Mouse (Mus musculus) hindbrain, embryonic 10.5 days (tissue): Measurements from ENCODE around the gene Arhgap45. TPM values are rescaled to one million over a fixed set of nuclear protein-coding genes. Genes with fewer than 3 reads are reported as not detected.

Source experiments
- DNase-seq: peaks from one replicate; pipeline ENCODE4 v3.0.0-alpha.2; 2017; ENCODE audit warnings: low spot score
- H3K27ac ChIP-seq: fragments of 300-500 bp; sonication (generic); 2 replicates; pipeline ENCODE4 v1.5.1; 2016; ENCODE audit warnings: mild to moderate bottlenecking, moderate library complexity
- H3K27me3 ChIP-seq: fragments of 300-500 bp; sonication (generic); 2 replicates; pipeline ENCODE4 v1.6.1; 2016; ENCODE audit warnings: mild to moderate bottlenecking; ENCODE audit not compliant: poor library complexity, insufficient read depth, severe bottlenecking
- H3K36me3 ChIP-seq: fragments of 300-500 bp; sonication (generic); 2 replicates; pipeline ENCODE4 v1.6.1; 2016; ENCODE audit warnings: mild to moderate bottlenecking, moderate library complexity
- H3K4me1 ChIP-seq: fragments of 300-500 bp; sonication (generic); replicated peaks from 2 replicates; pipeline ENCODE4 v1.6.1; 2016; ENCODE audit warnings: mild to moderate bottlenecking
- H3K4me3 ChIP-seq: fragments of 300-500 bp; sonication (generic); 2 replicates; pipeline ENCODE4 v1.5.1; 2016; ENCODE audit warnings: mild to moderate bottlenecking, moderate library complexity
- H3K9me3 ChIP-seq: fragments of 300-500 bp; sonication (generic); 2 replicates; pipeline ENCODE4 v1.6.1; 2016; ENCODE audit warnings: mild to moderate bottlenecking, moderate library complexity
- WGBS: fragments of 180-500 bp; shearing (Covaris S2); methylation state at CpG from one replicate; pipeline ENCODE4 v1.1.7; 2016; 5-methylcytosine and 5-hydroxymethylcytosine counted together
- polyA plus RNA-seq: library from polyadenylated mRNA; unstranded; fragments of >200 nt; fragmentation: Nextera tagmentation; extraction: Ambion mirVana; gene quantifications from 2 replicates; pipeline ENCODE4 v1.2.1, GENCODE M21; 2016

The Arhgap45 gene
- polyA plus RNA-seq, 1 experiment from 2014 or later, result 8.4 TPM

DNA sequence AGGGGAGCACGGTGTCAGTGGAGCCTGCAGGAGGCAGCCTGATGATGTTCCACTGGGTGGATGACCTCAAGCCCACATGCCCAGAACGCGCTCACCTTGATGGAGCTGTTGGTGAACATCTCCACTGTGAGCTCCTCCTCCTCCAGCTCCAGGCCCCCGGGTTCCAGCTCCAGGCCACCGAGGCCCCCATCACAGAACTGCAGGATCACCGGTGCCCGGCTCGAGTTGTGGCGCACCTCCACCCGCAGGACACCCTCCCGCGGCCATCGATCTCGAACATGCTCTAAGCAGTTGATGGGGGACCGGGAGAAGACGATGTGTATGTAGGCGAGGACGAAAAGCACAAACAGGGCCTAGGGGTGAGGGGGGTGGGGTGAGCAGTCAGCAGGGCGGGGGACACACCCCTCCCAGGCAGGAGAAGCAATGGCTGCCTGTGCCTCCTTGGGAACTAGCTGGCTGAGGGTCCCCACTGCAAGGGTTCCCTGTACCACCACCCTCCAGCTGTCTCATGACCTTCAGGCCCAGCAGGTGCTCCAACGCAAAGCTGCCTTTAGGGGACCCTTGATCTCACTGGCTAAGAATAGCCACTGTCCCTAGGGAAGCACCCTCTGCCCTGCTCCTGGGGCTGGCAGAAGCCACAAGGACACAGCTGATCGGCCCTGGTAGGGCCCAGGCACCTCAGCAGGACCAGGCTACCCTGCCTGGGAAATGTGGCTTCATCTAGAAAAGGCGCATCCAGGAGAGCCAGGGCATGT, 36.9 kb upstream of the Arhgap45 start:
- Histone ChIP-seq H3K27me3 (peaks cover 20% of the 10 kb centered on the region), H3K4me3 (no peak overlapping the region; the same call in 1 of the 2 replicates), H3K36me3 (peaks cover 73% of the 10 kb centered on the region), H3K9me3 (0 out of 2 replicates have a peak, but pooled peaks cover 9% of the 10 kb centered on the region), H3K27ac (no peak overlapping the region), H3K4me1 (peaks cover 36% of the 10 kb centered on the region)
- no peak for DNase-seq
- 93% methylated on average over 22 of the region's 22 CpGs for WGBS

GRCm38 (mm10) chr10:79983205-79983604, 33.2 kb upstream of the Arhgap45 start:
- Histone ChIP-seq H3K27me3 (peaks cover 24% of the 10 kb centered on the region), H3K4me1 (peaks cover 60% of the 10 kb centered on the region), H3K27ac (peak overlapping the region; percentile 93), H3K4me3 (peak overlapping the region; percentile 78), H3K36me3 (peaks cover 38% of the 10 kb centered on the region), H3K9me3 (no peaks in the 10 kb centered on the region)
- WGBS, result 70% methylated on average over 5 of the region's 5 CpGs
- DNase-seq, result no peak

DNA sequence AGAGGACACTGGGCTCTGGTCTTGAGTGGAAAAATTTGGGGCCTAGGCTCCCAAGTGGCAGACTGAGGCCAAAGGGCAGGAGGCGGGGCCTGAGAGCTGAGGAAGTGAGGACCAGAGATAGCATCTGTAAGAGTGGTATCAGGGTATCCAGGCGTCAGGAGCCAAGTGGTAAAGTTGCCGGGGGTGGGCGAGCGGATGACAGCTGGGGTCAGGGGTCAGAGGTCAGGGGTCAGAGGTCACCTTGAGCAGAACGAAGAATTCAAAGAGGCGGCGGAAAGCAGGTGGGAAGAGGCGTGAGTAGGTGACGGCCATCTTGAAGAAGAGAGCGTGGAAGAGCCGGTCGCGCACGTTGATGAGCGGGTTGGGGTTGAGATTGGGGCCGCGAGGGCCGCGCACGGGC, 32.8 kb upstream of the Arhgap45 start:
- Histone ChIP-seq H3K27me3 (peaks cover 26% of the 10 kb centered on the region), H3K27ac (peak overlapping the region; percentile 93), H3K4me1 (peaks cover 65% of the 10 kb centered on the region), H3K36me3 (peaks cover 33% of the 10 kb centered on the region), H3K4me3 (peak overlapping the region; percentile 78), H3K9me3 (no peaks in the 10 kb centered on the region)
- peak; percentile 66 for DNase-seq
- under 1% methylated on average over 21 of the region's 21 CpGs for WGBS

GRCm38 (mm10) chr10:79984195-79984816, 32.1 kb upstream of the Arhgap45 start, which contains the start of gene Tmem259:
TSS of gene Tmem259 (minus strand) at chr10:79984330.
- under 1% methylated on average over 49 of the region's 49 CpGs for WGBS
- H3K4me1 ChIP-seq, result peaks cover 71% of the 10 kb centered on the region
- DNase-seq, result peak; percentile 85

DNA sequence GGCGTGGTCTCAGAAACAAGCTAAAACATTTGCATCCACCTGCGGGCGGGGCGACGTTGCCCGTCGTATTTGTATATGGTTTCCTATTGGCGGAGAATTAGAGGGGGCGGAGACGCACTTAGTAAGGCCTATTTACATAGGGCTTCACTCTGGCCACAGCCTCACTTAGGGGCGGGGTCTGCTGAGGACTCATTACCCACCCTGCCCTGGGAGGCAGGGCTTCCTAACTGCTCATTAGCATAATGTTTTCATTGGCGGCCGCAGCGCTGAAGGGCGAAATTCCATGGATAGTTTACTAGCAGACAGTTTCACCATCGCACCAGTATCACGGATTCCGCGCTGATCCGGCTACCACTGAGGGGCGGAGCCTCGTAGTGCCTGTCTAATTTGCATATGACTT, 31.6 kb upstream of the Arhgap45 start:
- H3K9me3 ChIP-seq, result no peaks in the 10 kb centered on the region
- H3K4me3 ChIP-seq, result peak overlapping the region; percentile 78
- DNase-seq, result peak; percentile 95
- H3K27me3 ChIP-seq, result peaks cover 38% of the 10 kb centered on the region
- H3K4me1 ChIP-seq, result peaks cover 74% of the 10 kb centered on the region
- under 1% methylated on average over 22 of the region's 22 CpGs for WGBS
- H3K27ac ChIP-seq, result peak overlapping the region; percentile 93
- peaks cover 21% of the 10 kb centered on the region for H3K36me3 ChIP-seq

More at GRCm38 (mm10) chr10:79984195-79984816, 32.1 kb upstream of the Arhgap45 start, which contains the start of gene Tmem259:
- Histone ChIP-seq H3K4me3 (peak within 1 kb of the TSS; percentile 78), H3K9me3 (no peaks in the 10 kb centered on the region), H3K27ac (peak within 1 kb of the TSS; percentile 93), H3K36me3 (peaks cover 27% of the 10 kb centered on the region), H3K27me3 (peaks cover 33% of the 10 kb centered on the region)

DNA sequence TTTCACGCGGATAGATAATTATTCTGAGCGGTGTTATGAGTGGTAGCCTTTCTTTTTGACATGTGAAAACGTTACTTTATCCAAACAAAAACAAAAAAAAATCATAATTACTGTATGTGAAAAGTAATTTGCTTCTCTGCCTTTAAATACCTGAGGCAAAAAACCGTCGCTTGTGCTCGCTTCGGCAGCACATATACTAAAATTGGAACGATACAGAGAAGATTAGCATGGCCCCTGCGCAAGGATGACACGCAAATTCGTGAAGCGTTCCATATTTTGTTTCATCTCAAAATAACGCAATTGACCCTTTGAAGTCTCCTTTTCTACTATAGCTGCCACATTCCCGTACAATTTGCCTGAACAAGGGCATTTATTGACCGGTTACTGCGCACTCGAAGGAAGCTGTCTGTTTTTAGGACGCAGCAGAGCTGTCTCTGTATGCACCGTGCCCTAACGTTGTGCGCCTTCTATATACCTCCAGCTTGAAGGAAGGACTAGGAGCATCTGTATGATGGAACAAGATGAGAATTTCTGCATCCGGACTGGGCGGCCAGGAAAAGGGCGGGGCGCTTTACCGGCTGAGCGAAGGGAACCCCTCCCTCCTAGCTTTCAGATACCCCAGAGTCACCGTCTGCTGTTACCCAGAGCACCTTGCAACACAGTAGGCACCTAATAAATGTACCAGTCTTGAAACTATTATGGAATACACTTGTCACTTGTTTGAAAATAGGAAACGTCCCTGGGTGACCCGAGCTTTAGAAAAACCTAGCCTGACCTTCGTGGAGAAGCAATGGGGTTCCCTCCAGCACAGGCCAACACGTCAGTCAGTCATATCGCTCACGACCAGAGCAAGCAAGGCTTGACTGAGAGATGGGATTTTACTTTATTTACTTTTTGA, 30.9 kb upstream of the Arhgap45 start:
- H3K4me1 ChIP-seq, result peaks cover 74% of the 10 kb centered on the region
- WGBS, result 5% methylated on average over 35 of the region's 35 CpGs

GRCm38 (mm10) chr10:79986232-79986878, 30.1 kb upstream of the Arhgap45 start:
- H3K4me1 ChIP-seq, result peaks cover 71% of the 10 kb centered on the region
- peak overlapping the region; percentile 78 for H3K4me3 ChIP-seq
- peak overlapping the region; percentile 93 for H3K27ac ChIP-seq
- 44% methylated on average over 6 of the region's 6 CpGs for WGBS
- H3K36me3 ChIP-seq, result peaks cover 13% of the 10 kb centered on the region
- H3K9me3 ChIP-seq, result peaks cover 6% of the 10 kb centered on the region; the same call in 1 of the 2 replicates
- DNase-seq, result no peak
- H3K27me3 ChIP-seq, result peaks cover 53% of the 10 kb centered on the region

More for the DNA sequence above, 30.9 kb upstream of the Arhgap45 start:
- H3K36me3 ChIP-seq, result peaks cover 14% of the 10 kb centered on the region
- no peaks in the 10 kb centered on the region for H3K9me3 ChIP-seq
- peak overlapping the region; percentile 78 for H3K4me3 ChIP-seq
- peak overlapping the region; percentile 93 for H3K27ac ChIP-seq
- H3K27me3 ChIP-seq, result peaks cover 46% of the 10 kb centered on the region
- peak; percentile 60 for DNase-seq

GRCm38 (mm10) chr10:79986963-79987362, 29.5 kb upstream of the Arhgap45 start:
- H3K4me3 ChIP-seq, result peak overlapping the region; percentile 61
- peaks cover 13% of the 10 kb centered on the region for H3K36me3 ChIP-seq
- H3K4me1 ChIP-seq, result peaks cover 65% of the 10 kb centered on the region
- peak; percentile 88 for DNase-seq
- peak overlapping the region; percentile 87; the same call in 1 of the 2 replicates for H3K27ac ChIP-seq
- WGBS, result 3% methylated on average over 11 of the region's 11 CpGs
- H3K9me3 ChIP-seq, result peaks cover 12% of the 10 kb centered on the region; the same call in 1 of the 2 replicates
- H3K27me3 ChIP-seq, result peaks cover 54% of the 10 kb centered on the region

GRCm38 (mm10) chr10:79987771-79988505, 28.5 kb upstream of the Arhgap45 start:
- peaks cover 54% of the 10 kb centered on the region for H3K27me3 ChIP-seq
- no peak for DNase-seq
- H3K4me1 ChIP-seq, result peaks cover 57% of the 10 kb centered on the region
- peaks cover 19% of the 10 kb centered on the region for H3K36me3 ChIP-seq
- 10% methylated on average over 27 of the region's 27 CpGs for whole genome bisulfite sequencing
- peak overlapping the region; percentile 87 for H3K27ac ChIP-seq
- H3K9me3 ChIP-seq, result peaks cover 16% of the 10 kb centered on the region; the same call in 1 of the 2 replicates
- peak overlapping the region; percentile 61 for H3K4me3 ChIP-seq

- Histone ChIP-seq H3K4me1 (peaks cover 50% of the 10 kb centered on the region), H3K27me3 (peaks cover 54% of the 10 kb centered on the region), H3K27ac (peak within 1 kb of the TSS; percentile 87), H3K36me3 (peaks cover 26% of the 10 kb centered on the region), H3K9me3 (peaks cover 16% of the 10 kb centered on the region; the same call in 1 of the 2 replicates), H3K4me3 (peak within 1 kb of the TSS; percentile 61)
- peak; percentile 70 for DNase-seq
- under 1% methylated on average over 59 of the region's 59 CpGs for WGBS
Measured at GRCm38 (mm10) chr10:79988506-79989271, 27.8 kb upstream of the Arhgap45 start, which contains the start of gene Cnn2. TSS of gene Cnn2 (plus strand) at chr10:79988584.
